Mouse (Mus musculus) stomach, postnatal 0 days (tissue): ENCODE data around the gene Clgn. TPM values are rescaled to one million over a fixed set of nuclear protein-coding genes. Genes with fewer than 3 reads are reported as not detected.

ENCODE experiments used
- ATAC-seq: fragments of 200-750 bp; cut with Nextera tagmentation; 2 replicates; pipeline ENCODE4 v1.8.0; 2017; ENCODE audit not compliant: low FRiP score, low TSS enrichment
- DNase-seq: peaks from one replicate; pipeline ENCODE4 v3.0.0-alpha.2; 2016; ENCODE audit warnings: low spot score
- H3K27ac ChIP-seq: fragments of 300-500 bp; sonication (generic); replicated peaks from 2 replicates; pipeline ENCODE4 v1.5.1; 2014; ENCODE audit warnings: mild to moderate bottlenecking, control low read depth
- H3K27me3 ChIP-seq: fragments of 300-500 bp; sonication (generic); 2 replicates; pipeline ENCODE4 v1.6.1; 2014; ENCODE audit warnings: low read length; ENCODE audit not compliant: control insufficient read depth, insufficient read depth
- H3K36me3 ChIP-seq: fragments of 300-500 bp; sonication (generic); 2 replicates; pipeline ENCODE4 v1.6.1; 2014; ENCODE audit warnings: low read length, mixed read lengths; ENCODE audit not compliant: control insufficient read depth, insufficient read depth
- H3K4me1 ChIP-seq: fragments of 300-500 bp; sonication (generic); replicated peaks from 2 replicates; pipeline ENCODE4 v1.6.1; 2014; ENCODE audit warnings: antibody characterized with exemption; ENCODE audit not compliant: control insufficient read depth, insufficient read depth
- H3K4me2 ChIP-seq: fragments of 300-500 bp; sonication (generic); replicated peaks from 2 replicates; pipeline ENCODE4 v1.6.1; 2014; ENCODE audit warnings: low read depth, mild to moderate bottlenecking, control low read depth, moderate library complexity
- H3K4me3 ChIP-seq: fragments of 300-500 bp; sonication (generic); 2 replicates; pipeline ENCODE4 v1.5.1; 2014; ENCODE audit warnings: low read depth, low read length, control low read depth
- H3K9ac ChIP-seq: fragments of 300-500 bp; sonication (generic); 2 replicates; pipeline ENCODE4 v1.6.1; 2014; ENCODE audit warnings: mild to moderate bottlenecking, low read length, control low read depth, mixed read lengths
- H3K9me3 ChIP-seq: fragments of 300-500 bp; sonication (generic); 2 replicates; pipeline ENCODE4 v1.6.1; 2016; ENCODE audit warnings: low read length; ENCODE audit not compliant: control insufficient read depth
- CTCF ChIP-seq: IDR thresholded peaks from 2 replicates; pipeline ENCODE4 v1.5.1; 2016; ENCODE audit warnings: antibody characterized with exemption, low read depth, mild to moderate bottlenecking, moderate library complexity
- EP300 ChIP-seq: optimal IDR thresholded peaks from 2 replicates; pipeline ENCODE3; 2016; ENCODE audit warnings: antibody characterized with exemption
- WGBS: fragments of 180-500 bp; shearing (Covaris S2); extraction: QIAGEN DNeasy Blood & Tissue Kit; methylation state at CpG from one replicate; pipeline ENCODE4 v1.1.7; 2014; 5-methylcytosine and 5-hydroxymethylcytosine counted together
- polyA plus RNA-seq: library from polyadenylated mRNA; unstranded; fragments of >200 nt; fragmentation: Nextera tagmentation; extraction: Ambion mirVana; gene quantifications from 2 replicates; pipeline ENCODE4 v1.2.1, GENCODE M21; 2015

Gene Clgn
- polyA plus RNA-seq, 1 experiment from 2014 or later = 0.27 TPM

DNA sequence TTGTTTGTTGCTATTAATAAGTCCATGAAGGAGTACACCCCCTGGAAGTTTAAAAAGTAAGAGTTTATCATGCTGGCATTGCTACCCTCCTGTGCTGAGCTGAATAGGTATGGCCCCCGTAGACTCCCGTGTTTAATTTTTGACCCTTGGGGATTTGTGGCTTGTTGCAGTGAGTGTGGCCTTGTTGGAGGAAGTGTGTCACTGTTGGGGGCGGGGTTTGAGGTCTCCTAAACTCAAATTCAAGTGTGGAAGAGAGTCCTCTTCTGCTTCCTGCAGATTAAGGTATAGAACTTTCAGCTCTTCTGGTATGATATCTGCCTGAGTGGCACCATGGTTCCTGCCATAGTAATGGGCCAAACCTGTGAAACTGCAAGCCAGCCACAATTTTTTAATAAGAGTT, 69.9 kb downstream of the Clgn start:
- TF ChIP-seq CTCF (no peak), EP300 (no peak)
- H3K4me2 ChIP-seq = no peak overlapping the region
- ATAC-seq (no peak), DNase-seq (no peak)
- no peak overlapping the region for H3K27ac ChIP-seq
- H3K4me1 ChIP-seq = no peaks in the 10 kb centered on the region
- WGBS = 62% methylated on average over 3 of the region's 3 CpGs
- no peak overlapping the region for H3K9ac ChIP-seq
- H3K9me3 ChIP-seq = no peaks in the 10 kb centered on the region
- H3K27me3 ChIP-seq = no peaks in the 10 kb centered on the region
- H3K36me3 ChIP-seq = no peaks in the 10 kb centered on the region
- no peak overlapping the region for H3K4me3 ChIP-seq

Other genes starting within 250 kb of the Clgn start
- 2.6 and 3.2 TPM in 2 replicates for gene Tbc1d9, start 224.5 kb upstream of the Clgn start, polyA plus RNA-seq
- gene Gm10645, start 223.7 kb upstream of the Clgn start, polyA plus RNA-seq = 3.3 TPM in 2 replicates
- not detected in 2 replicates for gene Ucp1, start 99.5 kb upstream of the Clgn start, polyA plus RNA-seq
- gene Elmod2, start 57.4 kb upstream of the Clgn start, polyA plus RNA-seq = 6.5 and 7.3 TPM in 2 replicates
- not detected in 2 replicates for gene Mgat4d, start 41.4 kb upstream of the Clgn start, polyA plus RNA-seq
- 67.4 and 73.4 TPM in 2 replicates for gene Scoc, start 68.5 kb downstream of the Clgn start, polyA plus RNA-seq
- gene Olfr370, start 145.9 kb downstream of the Clgn start, polyA plus RNA-seq = 0.04 TPM in 1 of 2 replicates, not detected in the other
- gene Ndufb7, start 176.8 kb downstream of the Clgn start, polyA plus RNA-seq = 327 and 344 TPM in 2 replicates
- gene Tecr, start 218.1 kb downstream of the Clgn start, polyA plus RNA-seq = 413 and 424 TPM in 2 replicates
- 36.9 and 39.9 TPM in 2 replicates for gene Dnajb1, start 218.3 kb downstream of the Clgn start, polyA plus RNA-seq